ENCODE assay signal across 9 mouse cellular contexts in the genomic region with DNA sequence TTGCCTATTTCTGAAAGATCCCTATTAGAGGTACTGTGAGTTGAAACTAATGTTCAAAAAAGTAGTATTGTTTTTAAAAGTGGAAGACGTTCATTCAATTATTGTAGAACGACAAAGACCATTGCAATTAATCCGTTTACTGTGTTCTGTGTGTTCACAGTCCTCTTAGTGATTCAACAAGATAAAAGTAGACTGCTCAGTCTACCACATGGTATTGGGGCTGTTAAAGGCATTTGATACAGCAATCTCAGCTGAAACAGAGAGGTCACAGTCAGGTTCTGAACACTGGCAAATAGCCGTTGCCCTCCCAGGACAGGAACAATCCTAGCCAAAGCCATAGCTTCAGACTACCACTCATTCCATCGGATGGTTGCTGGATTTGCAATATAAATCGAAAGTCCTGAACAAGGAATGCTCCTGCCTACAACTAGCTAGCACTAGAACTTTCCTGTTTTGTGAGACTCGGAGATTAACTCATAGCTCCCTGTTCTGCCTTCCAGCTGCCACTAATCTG. TPM values are rescaled to one million over a fixed set of nuclear protein-coding genes. Genes with fewer than 3 reads are reported as not detected.
DNase-seq lines count a peak whose midpoint lies in the region; ATAC-seq and TF ChIP-seq lines count a peak whose summit lies in the region.
"Had no signal": no experiment of that assay in that cellular context is flagged by ENCODE, and none has a peak within 500 bp of the region (broad histone marks: within the 10 kb centered on the region; RNA-seq: fewer than 3 reads in every experiment).

No protein-coding gene starts in this region.

- no peak overlapping the region for H3K27ac ChIP-seq in kidney, adult 2 months (ENCODE audit: insufficient read depth, low read depth, low read length)
- no peak overlapping the region for H3K27ac ChIP-seq in embryonic facial prominence, embryonic 12.5 days
- H3K27ac ChIP-seq in hindbrain, embryonic 14.5 days = no peak overlapping the region
- H3K27ac ChIP-seq in midbrain, embryonic 14.5 days (replicated peaks; ENCODE audit: low read depth, low read length) = 0 out of 2 replicates have a peak overlapping the region, but pooled peaks have one; percentile 76

- ATAC-seq in embryonic facial prominence, embryonic 12.5 days (ENCODE audit: insufficient number of reproducible peaks, insufficient read depth, low FRiP score, low TSS enrichment) = no peak
- no peak for ATAC-seq in hindbrain, embryonic 14.5 days (ENCODE audit: low FRiP score)
- ATAC-seq in midbrain, embryonic 14.5 days (ENCODE audit: low FRiP score, low TSS enrichment) = no peak

- H3K36me3 ChIP-seq in kidney, adult 2 months (ENCODE audit: control insufficient read depth, insufficient read depth, low read length) = no peaks in the 10 kb centered on the region
- H3K36me3 ChIP-seq in embryonic facial prominence, embryonic 12.5 days = no peaks in the 10 kb centered on the region
- no peaks in the 10 kb centered on the region for H3K36me3 ChIP-seq in hindbrain, embryonic 14.5 days (replicated peaks; ENCODE audit: control insufficient read depth, insufficient read depth)
- H3K36me3 ChIP-seq in midbrain, embryonic 14.5 days (ENCODE audit: control insufficient read depth, insufficient read depth, low read length) = no peaks in the 10 kb centered on the region
- H3K36me3 ChIP-seq: G1E had no signal

- H3K27me3 ChIP-seq in kidney, adult 2 months (replicated peaks; ENCODE audit: control insufficient read depth, insufficient read depth, low read length) = no peaks in the 10 kb centered on the region
- no peaks in the 10 kb centered on the region; the same call in 1 of the 2 replicates for H3K27me3 ChIP-seq in embryonic facial prominence, embryonic 12.5 days
- H3K27me3 ChIP-seq in hindbrain, embryonic 14.5 days (ENCODE audit: control insufficient read depth, insufficient read depth, low read length) = no peaks in the 10 kb centered on the region
- H3K27me3 ChIP-seq in midbrain, embryonic 14.5 days (ENCODE audit: control insufficient read depth, insufficient read depth, low read length) = peaks cover 45% of the 10 kb centered on the region

- H3K4me3 ChIP-seq in kidney, adult 2 months (ENCODE audit: insufficient read depth, low read depth, low read length) = peak overlapping the region; percentile 58; the same call in 1 of the 2 replicates
- peak overlapping the region; percentile 67 for H3K4me3 ChIP-seq in embryonic facial prominence, embryonic 12.5 days
- peak overlapping the region; percentile 69 for H3K4me3 ChIP-seq in hindbrain, embryonic 14.5 days (replicated peaks; ENCODE audit: low read length)
- H3K4me3 ChIP-seq in midbrain, embryonic 14.5 days (replicated peaks; ENCODE audit: low read depth, low read length) = peak overlapping the region; percentile 63

- peak overlapping the region; percentile 53 for H3K9ac ChIP-seq in embryonic facial prominence, embryonic 12.5 days
- H3K9ac ChIP-seq in hindbrain, embryonic 14.5 days = peak overlapping the region; percentile 71
- peak overlapping the region; percentile 62 for H3K9ac ChIP-seq in midbrain, embryonic 14.5 days (replicated peaks; ENCODE audit: low read length)

- no peaks in the 10 kb centered on the region for H3K9me3 ChIP-seq in embryonic facial prominence, embryonic 12.5 days
- H3K9me3 ChIP-seq in hindbrain, embryonic 14.5 days (ENCODE audit: control insufficient read depth, low read length) = no peaks in the 10 kb centered on the region
- H3K9me3 ChIP-seq in midbrain, embryonic 14.5 days (ENCODE audit: control insufficient read depth, low read length) = no peaks in the 10 kb centered on the region

- TF ChIP-seq POLR2A in kidney, adult 2 months (IDR thresholded peaks at IDR 0.05; ENCODE audit: low read depth, low read length) = no peak

- peak; percentile 2 for DNase-seq in kidney, adult 2 months
- no peak for DNase-seq in kidney, adult 11 months
- no peak for DNase-seq in hindbrain, embryonic 14.5 days (ENCODE audit: low spot score)
- DNase-seq in midbrain, embryonic 14.5 days = no peak
- DNase-seq in urinary bladder, postnatal 14 days (ENCODE audit: low spot score) = no peak
- no peak for DNase-seq in thymus, postnatal 36 days
- no peak for DNase-seq in cerebellum, postnatal 36 days

- no peaks in the 10 kb centered on the region for H3K4me1 ChIP-seq in kidney, adult 2 months (ENCODE audit: control insufficient read depth, insufficient read depth, low read length)
- H3K4me1 ChIP-seq in embryonic facial prominence, embryonic 12.5 days = peaks cover 3% of the 10 kb centered on the region; the same call in 1 of the 2 replicates
- no peaks in the 10 kb centered on the region for H3K4me1 ChIP-seq in hindbrain, embryonic 14.5 days (replicated peaks; ENCODE audit: control insufficient read depth, insufficient read depth, low read length)
- no peaks in the 10 kb centered on the region for H3K4me1 ChIP-seq in midbrain, embryonic 14.5 days (ENCODE audit: control insufficient read depth, insufficient read depth, low read length)

- no peak for TF ChIP-seq CTCF in kidney, adult 2 months (conservative IDR thresholded peaks at IDR 0.05; ENCODE audit: insufficient read depth, insufficient read length, low read depth, low read length)

- WGBS in kidney, adult 2 months = 27% methylated on average over 7 of the region's 7 CpGs
- WGBS in embryonic facial prominence, embryonic 12.5 days = 25% methylated on average over 7 of the region's 7 CpGs
- 37% methylated on average over 7 of the region's 7 CpGs for WGBS in hindbrain, embryonic 14.5 days
- WGBS in midbrain, embryonic 14.5 days = 29% methylated on average over 7 of the region's 7 CpGs

- peak overlapping the region; percentile 81 for H3K4me2 ChIP-seq in embryonic facial prominence, embryonic 12.5 days (replicated peaks)
- peak overlapping the region; percentile 75 for H3K4me2 ChIP-seq in hindbrain, embryonic 14.5 days (replicated peaks)
- H3K4me2 ChIP-seq in midbrain, embryonic 14.5 days (ENCODE audit: low read length) = peak overlapping the region; percentile 84

RNA-seq across cellular contexts. Expression of gene Epha3, which starts 0.5 kb away (rescaled TPM):
- 0.53 and 0.94 TPM in 2 replicates for polyA plus RNA-seq in kidney, adult 2 months (2012; rRNA removed)
- polyA plus RNA-seq in embryonic facial prominence, embryonic 12.5 days (2016; fragmentation: Nextera tagmentation; extraction: Ambion mirVana) = 62.5 and 68.8 TPM in 2 replicates
- polyA plus RNA-seq in hindbrain, embryonic 14.5 days (2014; fragmentation: Nextera tagmentation; extraction: Ambion mirVana) = 23.6 and 24.7 TPM in 2 replicates
- polyA plus RNA-seq in midbrain, embryonic 14.5 days (2014; fragmentation: Nextera tagmentation; extraction: Ambion mirVana) = 14.3 and 20.9 TPM in 2 replicates
- polyA plus RNA-seq: G1E had no signal
